Mouse (Mus musculus) regulatory T cell (primary cell): ENCODE results near the gene Gm20696.

ENCODE experiments used
- in situ Hi-C: fragments of 300-600 bp; cut with MboI, MseI; formaldehyde crosslinking; loops from one replicate; pipeline ENCODE4 v1.15.1; 2025; ENCODE audit warnings: high pct_unique_total_duplicates

The Gm20696 gene

DNA sequence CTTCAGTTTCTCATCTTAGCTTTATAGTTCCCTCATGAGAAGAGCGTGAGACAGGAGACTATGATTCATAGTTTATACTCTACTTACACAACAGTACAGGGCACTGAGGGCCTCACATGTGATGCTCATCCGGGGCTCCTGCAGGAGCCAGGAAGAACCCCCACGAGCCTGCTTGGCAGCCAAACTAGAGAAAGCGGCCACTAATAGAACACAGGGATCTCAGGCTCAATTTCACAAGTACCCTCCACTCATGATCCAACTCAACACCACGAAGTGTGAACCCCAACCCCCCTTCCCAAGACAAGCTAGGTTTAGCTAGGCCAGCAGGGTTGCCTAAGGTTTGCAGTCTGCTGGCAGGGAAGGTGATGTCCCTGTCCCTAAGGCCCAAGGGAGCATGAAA is 223.1 kb downstream of the Gm20696 start:
- in situ Hi-C loops = loop anchor here (5.0 kb wide), 1 partner anchor 79 kb away; the partner anchor contains the start of gene Foxp1

- in situ Hi-C loops = loop anchor here (5.0 kb wide), 1 partner anchor 81 kb away; the partner anchor contains the start of gene Foxp1
Measured at GRCm38 (mm10) chr6:99441100-99441499, 225.5 kb downstream of the Gm20696 start.

DNA sequence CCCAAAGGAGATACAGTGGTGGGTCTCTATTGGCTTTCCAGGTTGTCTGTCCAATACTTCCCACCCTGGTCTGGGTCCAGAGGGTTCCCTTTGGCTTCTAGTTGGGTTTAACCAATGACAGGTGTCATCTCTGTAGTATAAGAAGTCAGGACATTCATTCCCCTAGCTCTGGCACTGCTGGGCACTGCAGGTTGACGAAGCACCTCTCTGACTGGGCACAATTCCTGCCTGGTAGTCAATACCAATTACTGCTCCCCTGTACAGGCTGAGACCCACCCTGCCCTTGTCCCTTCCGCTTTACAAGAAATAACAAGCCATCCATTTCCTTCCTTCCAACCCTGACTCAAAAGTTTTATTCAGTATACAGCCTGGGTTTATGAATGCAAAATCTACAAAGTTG is 226.0 kb downstream of the Gm20696 start:
- in situ Hi-C loops = loop anchor here (5.0 kb wide), 1 partner anchor 82 kb away; the partner anchor contains the start of gene Foxp1

- in situ Hi-C loops = loop anchor here (5.0 to 10.0 kb wide), 3 partner anchors 82 to 385 kb away; partner anchors contain the start of gene Foxp1
Measured at GRCm38 (mm10) chr6:99439878-99440361, 226.7 kb downstream of the Gm20696 start.

DNA sequence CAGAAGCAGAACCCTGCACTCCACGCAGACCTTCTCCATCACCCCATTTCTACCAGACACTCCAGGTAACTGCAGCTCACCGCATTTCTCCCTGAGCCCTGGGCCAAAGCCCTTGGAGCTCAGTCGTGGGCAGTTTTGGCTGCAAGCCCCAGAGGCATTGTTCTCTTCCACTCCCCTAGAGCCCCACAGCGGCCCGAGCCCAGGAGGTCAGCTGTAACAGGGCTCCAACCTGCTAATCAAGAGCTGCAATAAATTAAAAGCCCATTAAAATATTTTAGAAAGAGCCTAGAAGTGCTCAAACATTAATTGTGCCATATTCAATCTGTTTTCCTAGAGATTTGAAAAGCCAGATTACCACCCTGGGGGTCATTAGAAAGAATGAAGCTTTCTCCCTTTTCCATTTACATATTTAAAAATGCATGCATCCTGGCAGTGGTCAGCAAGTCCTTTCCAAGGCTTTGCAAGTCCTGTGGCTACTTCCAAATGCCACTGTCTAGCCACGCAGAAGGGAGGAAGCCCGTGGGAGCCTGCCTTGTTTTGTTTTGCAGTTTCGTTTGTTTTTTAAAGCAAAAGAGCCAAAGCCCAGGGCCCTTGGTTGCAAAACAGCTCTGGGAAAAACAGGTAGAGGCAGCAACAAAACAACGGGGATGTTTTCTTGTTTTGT is 227.3 kb downstream of the Gm20696 start:
- in situ Hi-C loops = loop anchor here (10.0 kb wide), 2 partner anchors 175 to 385 kb away; no protein-coding TSS in a partner anchor

DNA sequence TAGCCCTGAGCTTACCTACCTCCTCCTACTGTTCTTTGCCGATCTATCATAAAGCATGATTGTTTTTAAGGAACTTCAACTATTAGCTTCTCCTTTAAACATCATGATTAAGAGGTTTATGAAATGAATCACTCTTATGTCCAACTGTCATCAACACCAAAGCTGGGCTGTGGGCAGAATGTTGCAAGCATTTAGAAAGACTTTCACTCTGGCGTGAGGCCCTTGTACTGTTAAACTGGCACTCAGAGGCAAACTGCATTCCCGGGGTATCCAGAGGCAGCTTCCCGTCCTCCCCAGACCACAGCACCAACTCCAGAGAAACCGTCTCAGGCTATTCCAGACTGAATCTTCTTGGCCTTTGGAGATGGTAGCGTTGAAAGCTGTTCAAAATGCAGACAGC is 230.2 kb downstream of the Gm20696 start:
- in situ Hi-C loops = loop anchor here (10.0 kb wide), 2 partner anchors 172 to 382 kb away; no protein-coding TSS in a partner anchor

GRCm38 (mm10) chr6:99435140-99435539 is 231.5 kb downstream of the Gm20696 start:
- in situ Hi-C loops = loop anchor here (10.0 kb wide), 2 partner anchors 170 to 380 kb away; no protein-coding TSS in a partner anchor

- in situ Hi-C loops = loop anchor here (5.0 to 10.0 kb wide), 3 partner anchors 36 to 378 kb away; no protein-coding TSS in a partner anchor
Measured at GRCm38 (mm10) chr6:99433006-99433405, 233.6 kb downstream of the Gm20696 start.

- in situ Hi-C loops = loop anchor here (5.0 to 10.0 kb wide), 3 partner anchors 35 to 377 kb away; no protein-coding TSS in a partner anchor
Measured at GRCm38 (mm10) chr6:99431941-99432340, 234.7 kb downstream of the Gm20696 start.

- in situ Hi-C loops = loop anchor here (5.0 to 10.0 kb wide), 3 partner anchors 33 to 376 kb away; no protein-coding TSS in a partner anchor
Measured at GRCm38 (mm10) chr6:99430560-99430959, 236.0 kb downstream of the Gm20696 start.

DNA sequence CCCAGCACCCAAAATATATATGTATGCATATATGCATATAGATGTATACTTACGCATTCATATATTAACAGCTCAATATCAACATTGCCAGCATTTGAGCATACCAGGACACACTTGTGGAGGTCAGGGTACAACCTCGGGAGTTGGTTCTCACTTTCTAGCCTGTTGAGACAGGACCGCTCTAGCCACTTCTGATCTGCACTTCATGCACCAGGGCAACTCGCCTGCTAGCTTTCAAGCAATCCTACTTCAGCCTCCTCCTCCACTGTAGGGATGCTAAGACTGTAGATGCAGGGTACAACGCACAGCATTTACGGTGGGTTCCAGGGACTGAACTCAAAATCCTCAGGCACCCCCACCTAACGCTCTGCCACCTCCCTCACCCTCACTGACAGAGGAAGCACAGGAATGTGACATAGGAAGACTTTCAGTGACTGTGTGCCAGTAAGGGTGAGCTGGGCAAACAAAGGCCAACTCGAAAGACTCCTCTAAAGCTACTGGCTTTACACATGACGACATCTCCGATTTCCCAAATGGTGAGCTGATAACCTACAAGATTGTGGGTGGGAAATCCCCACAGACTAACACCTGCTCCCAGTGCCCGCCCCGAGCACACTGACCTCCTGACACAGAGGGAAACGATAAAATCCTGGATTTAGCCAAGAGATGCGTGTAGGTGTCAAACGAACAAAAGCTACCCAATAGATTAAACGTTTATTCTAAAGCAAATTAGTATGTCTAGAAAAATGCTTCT is 237.0 kb downstream of the Gm20696 start:
- in situ Hi-C loops = loop anchor here (5.0 to 10.0 kb wide), 3 partner anchors 32 to 375 kb away; no protein-coding TSS in a partner anchor

- in situ Hi-C loops = no loop called here
Measured at GRCm38 (mm10) chr6:99428961-99429360, 237.6 kb downstream of the Gm20696 start.

DNA sequence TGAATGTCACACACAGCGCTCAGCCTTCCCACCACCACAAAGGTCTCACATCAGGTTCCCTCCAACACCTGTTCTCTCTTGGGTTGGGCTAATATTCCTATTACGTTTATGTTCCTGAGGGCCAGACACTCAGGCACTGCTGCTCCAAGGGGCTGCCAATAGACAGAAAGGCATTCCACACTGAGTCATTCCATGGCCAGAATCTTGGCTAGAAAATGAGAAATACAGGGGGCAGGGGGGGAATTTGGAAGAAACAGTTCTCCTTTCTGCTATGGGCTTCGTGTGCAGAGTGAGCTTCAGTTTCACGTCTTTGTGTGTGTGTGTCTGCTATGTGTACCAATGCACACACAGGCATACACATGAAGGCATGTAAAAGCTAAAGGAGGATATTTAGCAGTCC is 239.3 kb downstream of the Gm20696 start:
- in situ Hi-C loops = no loop called here

DNA sequence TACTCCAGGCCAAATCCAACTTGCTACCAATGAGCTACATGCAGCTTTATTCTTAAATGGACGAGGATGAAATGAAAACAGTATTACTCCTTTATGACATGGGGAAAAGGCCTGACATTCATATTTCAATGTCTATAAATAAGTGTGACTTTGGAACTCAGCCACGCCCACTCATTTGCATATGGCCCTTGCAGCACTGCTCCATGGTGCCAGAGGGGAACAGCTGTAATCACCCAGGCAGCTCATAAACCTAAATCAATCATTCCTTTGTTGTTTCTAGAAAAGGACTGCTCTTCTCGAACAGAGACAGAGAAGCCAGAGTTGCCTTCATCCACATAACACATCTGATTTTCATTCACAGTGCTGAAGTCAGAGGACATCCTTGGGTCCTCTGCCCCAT is 241.6 kb downstream of the Gm20696 start:
- in situ Hi-C loops = no loop called here

DNA sequence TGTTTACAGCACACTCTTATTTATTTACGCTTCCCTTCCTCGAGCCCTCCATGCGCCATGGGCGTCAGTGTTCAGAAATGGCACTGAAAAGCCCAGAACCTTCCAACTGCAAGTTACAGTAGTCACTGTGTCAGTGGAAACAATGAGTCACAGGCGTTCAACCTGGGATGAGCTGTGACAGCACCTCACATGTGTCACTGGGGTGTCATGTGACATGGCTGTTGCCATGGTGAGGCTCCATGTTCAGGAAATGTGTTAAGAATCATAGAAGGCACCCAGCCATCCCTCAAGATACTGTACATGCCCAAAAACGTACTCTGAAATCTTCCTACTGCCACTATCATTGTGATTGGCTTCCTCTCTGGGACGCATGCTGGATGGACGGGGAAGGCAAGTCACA is 245.9 kb downstream of the Gm20696 start:
- in situ Hi-C loops = no loop called here

DNA sequence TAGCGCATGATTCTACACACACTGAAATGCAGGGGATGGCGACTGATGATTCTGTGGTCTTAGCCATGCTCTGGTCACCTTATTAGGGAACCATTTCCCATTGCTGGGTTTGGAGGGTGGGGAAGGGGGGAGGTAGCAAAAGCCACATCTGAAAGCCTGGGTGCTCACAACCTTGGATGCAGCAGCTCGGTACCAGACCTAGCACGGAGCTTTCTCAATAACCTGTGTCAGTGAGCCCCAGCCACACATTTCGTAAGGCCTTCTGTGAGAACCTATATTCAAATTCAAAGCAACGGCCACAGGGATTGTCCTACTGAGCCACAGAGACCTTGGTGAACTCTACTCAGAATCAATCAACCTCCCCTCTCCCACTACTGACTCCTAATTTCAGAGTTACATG is 254.0 kb downstream of the Gm20696 start:
- in situ Hi-C loops = no loop called here

- in situ Hi-C loops = no loop called here
Measured at GRCm38 (mm10) chr6:99409602-99410001, 257.0 kb downstream of the Gm20696 start.

- in situ Hi-C loops = no loop called here
Measured at GRCm38 (mm10) chr6:99408880-99409279, 257.7 kb downstream of the Gm20696 start.

DNA sequence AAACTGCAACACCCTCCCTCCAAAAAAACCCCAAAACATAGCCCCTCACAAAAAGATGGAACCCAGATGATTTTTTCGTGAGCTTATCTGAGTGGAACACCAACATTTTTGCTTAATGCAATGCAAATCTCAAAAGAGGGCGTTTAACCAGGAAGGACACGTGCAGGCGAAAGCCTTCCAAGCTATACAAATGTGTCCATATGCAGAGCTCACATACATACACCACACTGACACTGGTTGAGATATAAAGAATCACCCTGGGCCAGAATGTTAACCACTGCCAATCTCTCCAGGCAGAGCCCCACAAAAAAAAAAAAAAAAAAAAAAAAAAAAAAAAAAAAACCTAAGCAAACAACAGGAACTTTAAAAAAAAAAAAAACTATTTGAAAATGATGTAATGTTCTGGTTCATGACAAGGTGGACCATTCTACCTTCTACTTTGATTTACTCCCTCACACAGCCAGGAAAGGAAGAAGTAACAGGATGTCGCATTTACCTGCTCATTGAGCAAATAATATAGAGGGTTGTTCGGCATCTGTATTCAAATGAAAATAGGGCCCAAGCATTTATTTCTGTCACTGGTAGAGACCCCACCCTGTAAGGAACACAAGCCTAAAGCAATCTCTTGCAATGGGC is 262.7 kb downstream of the Gm20696 start:
- in situ Hi-C loops = no loop called here

DNA sequence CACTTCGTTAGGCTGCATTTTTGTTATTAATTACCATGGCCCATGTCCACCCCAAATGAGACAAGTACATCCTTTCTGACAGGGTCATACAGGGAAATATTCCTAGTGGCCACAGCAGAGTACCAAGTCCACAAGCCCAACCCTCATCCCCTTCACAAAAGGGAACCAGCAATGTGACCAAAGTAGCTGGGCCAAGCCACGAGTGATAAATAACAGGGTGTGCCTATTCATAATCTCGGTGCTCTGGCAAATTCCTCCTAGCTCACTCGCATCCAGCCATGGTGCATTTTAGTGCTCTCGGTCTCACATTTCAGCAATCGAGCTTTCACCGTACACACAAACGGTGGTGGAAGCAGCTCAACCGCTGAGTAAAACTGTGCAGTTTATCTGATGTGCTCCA is 263.7 kb downstream of the Gm20696 start:
- in situ Hi-C loops = no loop called here

- in situ Hi-C loops = no loop called here
Measured at GRCm38 (mm10) chr6:99402370-99402769, 264.2 kb downstream of the Gm20696 start.

DNA sequence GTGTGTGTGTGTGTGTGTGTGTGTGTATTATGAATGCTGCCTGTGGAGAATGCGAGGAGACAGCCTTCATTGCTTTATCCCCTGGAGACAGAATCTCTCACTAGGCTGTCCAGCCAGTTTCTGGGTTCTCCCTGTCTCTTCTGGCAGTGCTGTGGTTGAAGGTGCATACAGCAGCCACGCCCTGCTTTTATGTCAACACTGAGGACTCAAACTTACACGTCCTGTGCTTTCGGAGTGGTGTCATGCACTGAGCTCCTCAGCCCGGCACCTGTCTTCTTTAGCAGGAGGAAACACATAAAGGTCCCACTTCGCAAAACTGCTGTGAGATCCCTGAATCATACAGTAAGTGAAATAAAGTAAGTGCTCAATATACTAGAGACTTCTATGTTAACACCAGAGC is 264.8 kb downstream of the Gm20696 start:
- in situ Hi-C loops = no loop called here
